Comparison of ENCODE assay signal across 17 mouse cellular contexts in the genomic region with DNA sequence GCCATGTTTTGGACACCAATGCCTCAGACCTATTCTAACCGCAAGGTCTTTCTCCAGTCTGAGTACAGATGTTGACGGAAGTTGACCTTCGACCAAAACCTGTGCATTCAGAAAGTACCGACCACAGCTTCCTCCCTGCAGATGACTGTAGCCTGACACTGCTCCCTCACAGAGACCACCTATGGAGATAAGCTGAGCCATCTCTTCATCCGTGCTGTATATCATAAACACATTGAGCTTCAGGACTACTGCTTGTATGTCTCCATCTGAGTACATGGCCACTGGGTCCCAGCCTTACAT. TPM values are rescaled to one million over a fixed set of nuclear protein-coding genes. Genes with fewer than 3 reads are reported as not detected.
DNase-seq lines count a peak whose midpoint lies in the region; ATAC-seq and TF ChIP-seq lines count a peak whose summit lies in the region.
"Had no signal": no experiment of that assay in that cellular context is flagged by ENCODE, and none has a peak within 500 bp of the region (broad histone marks: within the 10 kb centered on the region; RNA-seq: fewer than 3 reads in every experiment).

No protein-coding gene starts in this region.

- peak; percentile 60 for DNase-seq in CD4-positive, CD25-positive, alpha-beta regulatory T cell, adult 2 months (ENCODE audit: low read depth, low spot score)
- DNase-seq in thymus, postnatal 0 days (ENCODE audit: low spot score): peak; percentile 46
- DNase-seq in embryo, embryonic 9.5 days (ENCODE audit: extremely low spot score): no peak
- DNase-seq in adrenal gland, postnatal 25 days: no peak
- DNase-seq in lung, postnatal 14 days: no peak
- DNase-seq: cerebellum, adult 2 months; forebrain, postnatal 0 days; gastrocnemius, adult 2 months; left cerebral cortex, postnatal 4 days; lung, embryonic 14.5 days had no signal

- H3K4me3 ChIP-seq in intestine, postnatal 0 days (ENCODE audit: low read depth, low read length): no peak overlapping the region
- no peak overlapping the region for H3K4me3 ChIP-seq in intestine, embryonic 15.5 days (replicated peaks)
- H3K4me3 ChIP-seq: embryonic facial prominence, embryonic 13.5 days; gastrocnemius, adult 2 months; heart, adult 2 months; heart, embryonic 15.5 days; liver, embryonic 12.5 days had no signal

- H3K27ac ChIP-seq in intestine, postnatal 0 days (ENCODE audit: low read depth, low read length): 0 out of 2 replicates have a peak overlapping the region, but pooled peaks have one; percentile 1
- no peak overlapping the region for H3K27ac ChIP-seq in intestine, embryonic 15.5 days
- H3K27ac ChIP-seq: embryonic facial prominence, embryonic 13.5 days; gastrocnemius, adult 2 months; heart, adult 2 months; heart, embryonic 15.5 days; liver, embryonic 12.5 days had no signal

- no peaks in the 10 kb centered on the region for H3K27me3 ChIP-seq in intestine, postnatal 0 days (replicated peaks; ENCODE audit: control insufficient read depth, insufficient read depth, low read length)
- H3K27me3 ChIP-seq in intestine, embryonic 15.5 days (replicated peaks): no peaks in the 10 kb centered on the region
- H3K27me3 ChIP-seq: heart, embryonic 15.5 days; liver, embryonic 12.5 days had no signal

- H3K9me3 ChIP-seq in intestine, postnatal 0 days (ENCODE audit: control insufficient read depth): no peaks in the 10 kb centered on the region
- no peaks in the 10 kb centered on the region for H3K9me3 ChIP-seq in intestine, embryonic 15.5 days
- H3K9me3 ChIP-seq: embryonic facial prominence, embryonic 13.5 days; heart, embryonic 15.5 days; liver, embryonic 12.5 days had no signal

- no peak for TF ChIP-seq CTCF in intestine, postnatal 0 days (IDR thresholded peaks at IDR 0.05; ENCODE audit: low read depth)

- H3K36me3 ChIP-seq in intestine, postnatal 0 days (ENCODE audit: control insufficient read depth, insufficient read depth): no peaks in the 10 kb centered on the region
- no peaks in the 10 kb centered on the region for H3K36me3 ChIP-seq in intestine, embryonic 15.5 days
- H3K36me3 ChIP-seq: embryonic facial prominence, embryonic 13.5 days; heart, embryonic 15.5 days; liver, embryonic 12.5 days had no signal

- H3K4me1 ChIP-seq in intestine, postnatal 0 days (replicated peaks; ENCODE audit: control insufficient read depth, insufficient read depth, low read length): peaks cover 17% of the 10 kb centered on the region
- H3K4me1 ChIP-seq in intestine, embryonic 15.5 days (replicated peaks): peaks cover 18% of the 10 kb centered on the region; the same call in 1 of the 2 replicates

- H3K9ac ChIP-seq in intestine, postnatal 0 days (ENCODE audit: low read depth, low read length): no peak overlapping the region
- no peak overlapping the region for H3K9ac ChIP-seq in intestine, embryonic 15.5 days
- H3K9ac ChIP-seq: embryonic facial prominence, embryonic 13.5 days; forebrain, postnatal 0 days; heart, embryonic 15.5 days; liver, embryonic 12.5 days; lung, embryonic 14.5 days had no signal

- H3K4me2 ChIP-seq in intestine, postnatal 0 days (replicated peaks; ENCODE audit: low read depth): no peak overlapping the region
- H3K4me2 ChIP-seq in intestine, embryonic 15.5 days (replicated peaks): no peak overlapping the region
- H3K4me2 ChIP-seq: embryonic facial prominence, embryonic 13.5 days; heart, embryonic 15.5 days; lung, embryonic 14.5 days had no signal

- WGBS in intestine, postnatal 0 days: 61% methylated on average over 5 of the region's 5 CpGs
- 77% methylated on average over 5 of the region's 5 CpGs for WGBS in intestine, embryonic 15.5 days

- ATAC-seq in intestine, postnatal 0 days: no peak
- no peak for ATAC-seq in intestine, embryonic 15.5 days
- ATAC-seq in granulocyte monocyte progenitor cell, adult 5-6 weeks (replicated peaks; ENCODE audit: poor library complexity, severe bottlenecking): peak; percentile 37
- ATAC-seq: forebrain, postnatal 0 days; liver, embryonic 12.5 days had no signal

RNA-seq across cellular contexts. Expression of gene Snx9, which starts 38.5 kb away (rescaled TPM):
- 91.4 and 95.4 TPM in 2 replicates for polyA plus RNA-seq in intestine, postnatal 0 days (2015; fragmentation: Nextera tagmentation; extraction: Ambion mirVana)
- 49.8 and 55.9 TPM in 2 replicates for polyA plus RNA-seq in intestine, embryonic 15.5 days (2015; fragmentation: Nextera tagmentation; extraction: Ambion mirVana)
- total RNA-seq in granulocyte monocyte progenitor cell, adult 5-6 weeks (2014; fragmentation: Nextera tagmentation): 29.5 and 33.9 TPM in 2 replicates
- 26.9 and 28.8 TPM in 2 replicates for total RNA-seq in granulocyte monocyte progenitor cell, adult 5-6 weeks (2017)
- 15.4 and 15.9 TPM in 2 replicates for polyA plus RNA-seq in thymus, postnatal 0 days (2015; fragmentation: Nextera tagmentation; extraction: Ambion mirVana)
- total RNA-seq in adrenal gland, postnatal 25 days (2021): 48.2 and 51.3 TPM in 2 replicates

Comparison
In these comparisons a context has a peak if more than half of its experiments do, and no peak if none do; other contexts are left out.
1. DNase-seq: peak in CD4-positive, CD25-positive, alpha-beta regulatory T cell, adult 2 months (single experiment) and thymus, postnatal 0 days (single experiment); none in embryo, embryonic 9.5 days (single experiment), adrenal gland, postnatal 25 days (single experiment) and lung, postnatal 14 days (single experiment).